Mouse (Mus musculus): ENCODE measurements around the gene Ahnak2.

DNA sequence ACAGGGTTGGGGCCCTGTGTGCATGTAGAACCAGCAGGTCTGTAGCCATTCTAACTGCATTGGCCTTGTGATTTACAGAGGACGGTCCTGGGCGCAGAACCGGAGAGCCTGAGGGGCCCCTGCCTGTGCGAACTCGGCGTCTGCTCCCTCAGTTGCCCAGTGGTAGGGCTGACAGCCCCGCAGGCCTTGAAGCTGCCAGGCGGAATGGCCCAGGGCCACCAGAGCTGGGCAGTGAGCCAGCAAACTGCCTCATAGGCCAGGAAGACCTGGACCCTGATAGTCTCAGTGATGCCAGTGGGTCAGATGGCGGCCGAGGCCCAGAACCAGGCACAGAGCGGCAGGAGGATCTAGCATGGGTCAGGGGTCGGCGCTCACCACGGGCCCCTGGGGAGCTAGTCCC is 64.7 kb downstream of the Ahnak2 start:
- TF ChIP-seq CTCF (IDR thresholded peaks at IDR 0.05; ENCODE audit: low read depth) (no peak), EP300 (IDR thresholded peaks at IDR 0.05; ENCODE audit: low read depth) (no peak)

Data from liver, postnatal 0 days (tissue).